Mouse (Mus musculus): ENCODE measurements around the gene Rpl12. TPM values are rescaled to one million over a fixed set of nuclear protein-coding genes. Genes with fewer than 3 reads are reported as not detected.

Gene Rpl12
- polyA plus RNA-seq, 1 experiment from 2014 or later: 162 TPM

DNA sequence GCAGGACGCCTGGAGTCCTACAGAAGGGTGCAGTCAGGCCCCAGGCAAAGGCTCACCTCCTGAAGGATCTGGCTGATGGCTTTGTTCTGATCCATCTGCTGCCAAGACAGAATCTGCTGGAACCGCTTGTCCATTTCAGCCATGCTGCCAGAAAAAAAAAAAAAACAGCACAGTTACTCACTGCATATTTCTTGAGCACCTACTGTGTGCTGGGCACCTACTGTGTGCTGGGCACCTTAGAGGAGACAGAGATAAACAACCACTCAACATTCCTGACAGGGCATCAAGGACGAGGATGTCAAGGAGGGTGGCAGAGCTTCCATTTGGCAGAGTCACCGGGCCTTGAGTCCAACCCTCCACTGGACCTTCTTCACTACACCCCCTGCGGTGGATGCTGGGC, 22.6 kb upstream of the Rpl12 start:
- Histone ChIP-seq H3K4me3 (ENCODE audit: low read length) (no peak overlapping the region), H3K9me3 (ENCODE audit: control insufficient read depth, low read length) (no peaks in the 10 kb centered on the region), H3K27ac (ENCODE audit: low read length) (no peak overlapping the region), H3K36me3 (ENCODE audit: control insufficient read depth, insufficient read depth, low read length) (peaks cover 6% of the 10 kb centered on the region), H3K4me1 (ENCODE audit: control insufficient read depth, insufficient read depth, low read length) (no peaks in the 10 kb centered on the region), H3K4me2 (ENCODE audit: low read depth, low read length) (no peak overlapping the region), H3K9ac (ENCODE audit: low read depth, low read length) (no peak overlapping the region), H3K27me3 (replicated peaks; ENCODE audit: control insufficient read depth, insufficient read depth, low read length) (no peaks in the 10 kb centered on the region)
- 90% methylated on average over 5 of the region's 5 CpGs for WGBS
- no peak for ATAC-seq

DNA sequence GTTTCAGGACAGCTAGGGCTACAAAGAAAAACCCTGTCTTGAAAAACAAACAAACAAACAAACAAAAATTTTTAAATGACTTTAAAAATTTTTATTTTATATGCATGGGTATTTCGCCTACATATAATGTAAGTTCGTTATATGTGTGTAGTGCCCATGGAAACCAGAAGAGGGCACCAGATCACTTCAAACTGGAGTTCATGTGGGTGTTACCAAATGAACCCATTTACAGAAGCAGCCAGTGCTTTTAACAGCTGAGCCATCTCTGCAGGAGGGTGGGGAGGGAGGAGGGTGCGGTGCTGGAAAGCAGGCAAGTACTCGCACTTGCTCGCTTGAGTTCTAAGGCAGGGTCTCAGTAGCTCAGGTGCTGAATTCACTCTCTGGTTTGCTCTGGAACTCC, 21.9 kb upstream of the Rpl12 start:
- no peaks in the 10 kb centered on the region for H3K9me3 ChIP-seq (ENCODE audit: control insufficient read depth, low read length)
- WGBS: 79% methylated on average over 5 of the region's 5 CpGs
- H3K4me2 ChIP-seq (ENCODE audit: low read depth, low read length): no peak overlapping the region
- no peaks in the 10 kb centered on the region for H3K27me3 ChIP-seq (replicated peaks; ENCODE audit: control insufficient read depth, insufficient read depth, low read length)
- peaks cover 6% of the 10 kb centered on the region for H3K36me3 ChIP-seq (ENCODE audit: control insufficient read depth, insufficient read depth, low read length)
- no peaks in the 10 kb centered on the region for H3K4me1 ChIP-seq (ENCODE audit: control insufficient read depth, insufficient read depth, low read length)
- H3K9ac ChIP-seq (ENCODE audit: low read depth, low read length): no peak overlapping the region
- no peak for ATAC-seq
- no peak overlapping the region for H3K27ac ChIP-seq (ENCODE audit: low read length)
- H3K4me3 ChIP-seq (ENCODE audit: low read length): no peak overlapping the region

DNA sequence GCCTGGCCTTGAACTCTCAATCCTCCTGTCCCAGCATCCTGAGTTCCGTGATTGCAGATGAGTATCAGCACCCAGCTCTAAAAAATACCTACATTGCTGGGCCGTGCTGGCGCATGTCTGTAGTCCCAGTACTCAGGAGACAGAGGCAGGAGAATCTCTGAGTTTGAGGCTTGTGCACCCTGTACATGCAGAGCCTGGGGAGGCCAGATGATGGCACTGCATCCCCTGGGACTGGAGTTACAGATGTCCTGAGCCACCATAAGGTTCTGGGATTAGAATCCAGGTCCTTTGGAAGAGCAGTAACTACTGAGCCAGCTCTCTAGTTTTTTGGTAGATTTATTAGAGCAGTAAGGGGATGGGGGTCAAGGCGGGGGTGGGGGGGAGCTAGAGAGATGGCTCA, 20.9 kb upstream of the Rpl12 start:
- Histone ChIP-seq H3K36me3 (ENCODE audit: control insufficient read depth, insufficient read depth, low read length) (peaks cover 12% of the 10 kb centered on the region), H3K9ac (ENCODE audit: low read depth, low read length) (no peak overlapping the region), H3K27me3 (replicated peaks; ENCODE audit: control insufficient read depth, insufficient read depth, low read length) (no peaks in the 10 kb centered on the region), H3K4me3 (ENCODE audit: low read length) (no peak overlapping the region), H3K9me3 (ENCODE audit: control insufficient read depth, low read length) (no peaks in the 10 kb centered on the region), H3K4me1 (ENCODE audit: control insufficient read depth, insufficient read depth, low read length) (no peaks in the 10 kb centered on the region), H3K27ac (ENCODE audit: low read length) (no peak overlapping the region), H3K4me2 (ENCODE audit: low read depth, low read length) (no peak overlapping the region)
- no peak for ATAC-seq
- WGBS: 89% methylated on average over 4 of the region's 4 CpGs

DNA sequence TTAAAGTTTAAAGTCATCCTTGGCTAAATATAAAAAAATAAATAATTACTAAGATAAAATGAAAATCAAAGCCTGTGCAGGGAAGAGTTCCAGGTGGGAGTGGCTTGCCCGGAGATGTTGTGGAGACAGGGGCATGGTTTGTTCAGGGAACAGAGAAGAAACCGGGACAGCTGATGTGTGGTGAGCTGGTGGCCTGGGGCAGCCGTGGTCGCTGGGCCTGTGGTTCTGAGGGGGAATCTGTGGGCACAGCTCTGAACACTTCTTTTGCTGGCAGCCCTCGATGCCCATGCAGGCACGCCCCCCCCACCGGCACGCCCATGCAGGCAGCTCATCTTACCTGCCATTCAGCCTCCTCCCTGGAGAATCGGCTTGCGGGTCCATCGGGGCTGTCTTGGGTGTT, 13.9 kb upstream of the Rpl12 start:
- Histone ChIP-seq H3K9me3 (ENCODE audit: control insufficient read depth, low read length) (no peaks in the 10 kb centered on the region), H3K4me3 (ENCODE audit: low read length) (no peak overlapping the region), H3K36me3 (ENCODE audit: control insufficient read depth, insufficient read depth, low read length) (peaks cover 9% of the 10 kb centered on the region; the same call in 1 of the 2 replicates), H3K27ac (ENCODE audit: low read length) (no peak overlapping the region), H3K9ac (ENCODE audit: low read depth, low read length) (no peak overlapping the region), H3K4me2 (ENCODE audit: low read depth, low read length) (no peak overlapping the region), H3K4me1 (ENCODE audit: control insufficient read depth, insufficient read depth, low read length) (no peaks in the 10 kb centered on the region), H3K27me3 (replicated peaks; ENCODE audit: control insufficient read depth, insufficient read depth, low read length) (no peaks in the 10 kb centered on the region)
- no peak for ATAC-seq
- 88% methylated on average over 11 of the region's 11 CpGs for WGBS

DNA sequence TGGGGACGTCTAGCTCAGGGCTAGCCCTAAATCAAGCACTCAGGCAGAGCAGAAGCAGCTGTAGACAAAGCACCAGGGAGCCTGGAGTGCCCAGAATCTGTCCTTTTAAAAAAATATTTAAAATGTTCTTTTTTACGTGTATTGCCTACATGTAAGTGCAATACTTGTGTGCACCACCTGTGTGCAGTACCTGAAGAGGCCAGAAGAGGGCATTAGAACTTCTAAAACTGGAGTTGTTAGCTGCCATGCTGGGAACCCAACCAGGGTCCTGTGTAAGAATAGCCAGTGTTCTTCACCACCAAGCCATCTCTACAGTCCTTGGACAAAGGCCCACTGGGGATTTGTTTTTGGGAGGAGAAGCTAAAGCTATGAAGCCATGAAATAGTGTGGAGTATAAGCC, 6.8 kb upstream of the Rpl12 start:
- Histone ChIP-seq H3K36me3 (ENCODE audit: control insufficient read depth, insufficient read depth, low read length) (peaks cover 16% of the 10 kb centered on the region), H3K9ac (ENCODE audit: low read depth, low read length) (no peak overlapping the region), H3K9me3 (ENCODE audit: control insufficient read depth, low read length) (no peaks in the 10 kb centered on the region), H3K27me3 (replicated peaks; ENCODE audit: control insufficient read depth, insufficient read depth, low read length) (no peaks in the 10 kb centered on the region), H3K4me2 (ENCODE audit: low read depth, low read length) (no peak overlapping the region), H3K4me1 (ENCODE audit: control insufficient read depth, insufficient read depth, low read length) (no peaks in the 10 kb centered on the region), H3K27ac (ENCODE audit: low read length) (no peak overlapping the region), H3K4me3 (ENCODE audit: low read length) (no peak overlapping the region)
- ATAC-seq: no peak
- 91% methylated on average over 2 of the region's 2 CpGs for WGBS

DNA sequence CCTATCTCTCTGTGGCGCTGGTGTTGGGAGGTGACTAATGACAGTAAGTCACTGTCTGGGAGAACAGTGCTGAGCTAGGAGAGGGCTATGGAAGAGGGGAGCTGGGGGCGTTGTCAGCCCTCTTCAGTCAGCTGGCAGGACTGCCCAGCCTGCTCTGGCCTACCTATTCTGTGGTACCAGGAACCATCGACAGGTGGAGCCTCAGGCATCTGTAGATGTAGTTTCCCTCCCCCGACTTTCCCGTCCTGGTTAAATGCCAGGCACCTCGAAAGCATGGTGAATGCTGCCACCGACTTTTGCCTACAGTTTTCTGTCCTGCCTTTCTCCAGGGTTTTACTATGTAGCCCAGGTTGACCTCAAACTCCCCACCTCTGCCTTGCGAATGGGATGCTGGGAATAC, 4.0 kb upstream of the Rpl12 start:
- H3K4me2 ChIP-seq (ENCODE audit: low read depth, low read length): no peak overlapping the region
- no peaks in the 10 kb centered on the region for H3K27me3 ChIP-seq (replicated peaks; ENCODE audit: control insufficient read depth, insufficient read depth, low read length)
- no peak overlapping the region for H3K9ac ChIP-seq (ENCODE audit: low read depth, low read length)
- H3K4me1 ChIP-seq (ENCODE audit: control insufficient read depth, insufficient read depth, low read length): peaks cover 7% of the 10 kb centered on the region
- peaks cover 12% of the 10 kb centered on the region for H3K36me3 ChIP-seq (ENCODE audit: control insufficient read depth, insufficient read depth, low read length)
- H3K9me3 ChIP-seq (ENCODE audit: control insufficient read depth, low read length): no peaks in the 10 kb centered on the region
- H3K27ac ChIP-seq (ENCODE audit: low read length): no peak overlapping the region
- H3K4me3 ChIP-seq (ENCODE audit: low read length): no peak overlapping the region
- 46% methylated on average over 8 of the region's 8 CpGs for WGBS
- ATAC-seq: no peak

DNA sequence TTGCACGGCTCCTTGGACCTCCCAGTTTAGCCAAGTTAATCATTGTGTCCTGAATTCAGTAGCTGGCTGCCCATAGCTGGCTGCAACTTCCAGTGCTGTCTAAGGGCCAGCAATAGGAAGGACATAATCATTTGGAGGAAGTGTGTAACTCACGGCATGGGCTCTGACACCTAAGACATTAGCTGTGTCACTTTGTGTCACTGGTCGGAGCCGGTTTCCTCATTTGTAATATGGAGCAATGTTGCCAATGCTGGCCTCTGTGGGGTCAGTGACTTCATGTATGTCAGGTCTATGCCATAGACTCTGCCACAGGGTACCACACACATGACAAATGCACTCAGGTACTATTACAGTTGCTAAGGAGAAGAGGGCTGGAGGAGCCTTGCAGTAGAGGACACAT, 1.1 kb upstream of the Rpl12 start:
- no peaks in the 10 kb centered on the region for H3K9me3 ChIP-seq (ENCODE audit: control insufficient read depth, low read length)
- H3K4me1 ChIP-seq (ENCODE audit: control insufficient read depth, insufficient read depth, low read length): peaks cover 32% of the 10 kb centered on the region
- H3K27ac ChIP-seq (ENCODE audit: low read length): no peak overlapping the region
- no peak overlapping the region for H3K4me3 ChIP-seq (ENCODE audit: low read length)
- H3K4me2 ChIP-seq (ENCODE audit: low read depth, low read length): peak overlapping the region; percentile 90
- H3K9ac ChIP-seq (ENCODE audit: low read depth, low read length): peak overlapping the region; percentile 95
- 89% methylated on average over 4 of the region's 4 CpGs for WGBS
- no peaks in the 10 kb centered on the region for H3K27me3 ChIP-seq (replicated peaks; ENCODE audit: control insufficient read depth, insufficient read depth, low read length)
- ATAC-seq: no peak
- H3K36me3 ChIP-seq (ENCODE audit: control insufficient read depth, insufficient read depth, low read length): peaks cover 20% of the 10 kb centered on the region

DNA sequence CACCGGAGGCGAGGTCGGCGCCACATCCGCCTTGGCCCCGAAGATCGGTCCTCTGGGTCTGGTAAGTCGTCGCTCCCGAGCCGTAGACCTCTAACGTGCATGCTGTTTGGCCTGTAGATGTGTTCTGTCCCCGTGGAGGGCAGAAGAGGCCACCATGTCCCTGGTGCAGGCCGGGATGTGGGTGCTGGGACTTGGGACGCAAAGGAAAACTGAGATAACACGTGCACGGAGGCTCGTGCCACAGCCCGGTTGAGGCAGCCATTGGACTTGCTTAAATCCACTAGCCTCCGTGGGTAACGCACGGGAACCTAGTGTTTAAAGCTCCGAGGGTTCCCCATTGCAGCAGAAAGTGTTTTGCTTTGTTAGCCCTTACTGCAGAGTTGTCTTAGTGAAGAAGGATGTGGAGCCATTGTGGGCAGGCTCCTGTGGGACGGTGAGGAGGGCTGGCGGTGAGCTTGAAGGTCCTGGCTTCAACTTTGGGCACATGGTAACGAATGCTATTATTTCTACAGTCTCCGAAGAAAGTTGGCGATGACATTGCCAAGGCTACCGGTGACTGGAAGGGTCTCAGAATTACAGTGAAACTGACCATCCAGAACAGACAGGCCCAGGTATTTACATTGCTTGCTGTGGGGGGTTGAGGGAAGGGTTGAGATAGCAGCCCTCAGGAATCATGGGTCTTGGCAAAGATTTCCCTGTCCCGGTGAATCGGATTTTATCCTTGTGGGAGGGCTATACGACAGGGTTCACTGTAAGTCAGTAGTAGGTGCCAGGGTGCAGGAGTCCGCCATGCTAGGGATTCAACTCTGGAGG, 909 bp downstream of the Rpl12 start:
- peak overlapping the region; percentile 95 for H3K9ac ChIP-seq (ENCODE audit: low read depth, low read length)
- peak overlapping the region; percentile 96 for H3K4me3 ChIP-seq (ENCODE audit: low read length)
- no peaks in the 10 kb centered on the region for H3K9me3 ChIP-seq (ENCODE audit: control insufficient read depth, low read length)
- H3K4me2 ChIP-seq (ENCODE audit: low read depth, low read length): peak overlapping the region; percentile 90
- no peaks in the 10 kb centered on the region for H3K27me3 ChIP-seq (replicated peaks; ENCODE audit: control insufficient read depth, insufficient read depth, low read length)
- peaks cover 34% of the 10 kb centered on the region for H3K4me1 ChIP-seq (ENCODE audit: control insufficient read depth, insufficient read depth, low read length)
- peak; percentile 0; the same call in 1 of the 2 replicates for ATAC-seq
- under 1% methylated on average over 33 of the region's 33 CpGs for WGBS
- H3K27ac ChIP-seq (ENCODE audit: low read length): peak overlapping the region; percentile 92
- peaks cover 17% of the 10 kb centered on the region for H3K36me3 ChIP-seq (ENCODE audit: control insufficient read depth, insufficient read depth, low read length)

DNA sequence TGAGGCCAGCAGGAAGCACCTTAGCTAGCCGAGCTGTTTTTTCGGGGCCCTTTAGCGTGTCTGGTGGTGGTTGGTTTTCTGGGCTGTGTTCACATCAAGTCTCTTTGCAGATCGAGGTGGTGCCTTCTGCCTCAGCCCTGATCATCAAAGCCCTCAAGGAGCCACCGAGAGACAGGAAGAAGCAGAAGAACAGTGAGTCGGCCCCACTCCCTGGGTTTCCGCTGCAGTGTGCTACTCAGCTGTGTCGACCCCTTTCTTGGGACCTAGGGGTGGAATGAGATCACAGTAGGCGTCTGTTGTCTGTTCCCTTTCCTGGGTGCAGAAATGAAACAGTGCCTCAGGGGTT, 1.5 kb downstream of the Rpl12 start:
- WGBS: 3% methylated on average over 9 of the region's 9 CpGs
- H3K4me3 ChIP-seq (ENCODE audit: low read length): peak overlapping the region; percentile 96
- peak overlapping the region; percentile 95 for H3K9ac ChIP-seq (ENCODE audit: low read depth, low read length)
- ATAC-seq: no peak
- peaks cover 39% of the 10 kb centered on the region for H3K4me1 ChIP-seq (ENCODE audit: control insufficient read depth, insufficient read depth, low read length)
- peak overlapping the region; percentile 92 for H3K27ac ChIP-seq (ENCODE audit: low read length)
- peak overlapping the region; percentile 90 for H3K4me2 ChIP-seq (ENCODE audit: low read depth, low read length)
- H3K9me3 ChIP-seq (ENCODE audit: control insufficient read depth, low read length): no peaks in the 10 kb centered on the region
- H3K36me3 ChIP-seq (ENCODE audit: control insufficient read depth, insufficient read depth, low read length): peaks cover 17% of the 10 kb centered on the region
- no peaks in the 10 kb centered on the region for H3K27me3 ChIP-seq (replicated peaks; ENCODE audit: control insufficient read depth, insufficient read depth, low read length)

DNA sequence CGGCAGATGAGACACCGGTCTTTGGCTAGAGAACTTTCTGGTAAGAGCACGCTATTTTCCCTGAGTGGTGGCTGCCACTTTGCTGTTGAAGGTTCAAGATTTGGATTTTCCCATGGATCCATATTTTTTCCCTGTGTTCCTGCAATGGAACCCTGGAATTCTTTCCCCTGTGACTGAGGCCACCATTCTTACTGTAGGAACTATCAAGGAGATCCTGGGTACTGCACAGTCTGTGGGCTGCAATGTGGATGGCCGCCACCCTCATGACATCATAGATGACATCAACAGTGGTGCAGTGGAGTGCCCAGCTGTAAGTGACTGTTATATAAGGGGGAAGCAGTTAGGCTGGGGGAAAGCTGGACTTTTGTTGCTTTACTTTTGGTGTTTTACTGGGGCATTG, 2.2 kb downstream of the Rpl12 start:
- Histone ChIP-seq H3K4me2 (ENCODE audit: low read depth, low read length) (peak overlapping the region; percentile 90), H3K27me3 (replicated peaks; ENCODE audit: control insufficient read depth, insufficient read depth, low read length) (no peaks in the 10 kb centered on the region), H3K9me3 (ENCODE audit: control insufficient read depth, low read length) (no peaks in the 10 kb centered on the region), H3K36me3 (ENCODE audit: control insufficient read depth, insufficient read depth, low read length) (peaks cover 17% of the 10 kb centered on the region), H3K9ac (ENCODE audit: low read depth, low read length) (peak overlapping the region; percentile 95), H3K4me3 (ENCODE audit: low read length) (peak overlapping the region; percentile 96), H3K27ac (ENCODE audit: low read length) (peak overlapping the region; percentile 92; the same call in 1 of the 2 replicates), H3K4me1 (ENCODE audit: control insufficient read depth, insufficient read depth, low read length) (peaks cover 40% of the 10 kb centered on the region)
- ATAC-seq: no peak
- 55% methylated on average over 4 of the region's 4 CpGs for WGBS
